Mouse (Mus musculus) embryonic fibroblast, embryonic 13.5 days (primary cell): ENCODE results near the gene Pde6d. TPM values are rescaled to one million over a fixed set of nuclear protein-coding genes. Genes with fewer than 3 reads are reported as not detected.
"Not testable (repeated sequence)": the region's sequence is repeated elsewhere in the genome, so short reads cannot be mapped to it uniquely, and the experiment has no call there.

Source experiments
- H3K27ac ChIP-seq: 2 replicates; pipeline ENCODE4 v1.5.1; 2012; ENCODE audit warnings: low read length, control low read depth, inconsistent platforms; ENCODE audit not compliant: insufficient read depth
- H3K4me1 ChIP-seq: 2 replicates; pipeline ENCODE4 v1.6.1; 2011; ENCODE audit warnings: low read length; ENCODE audit not compliant: control insufficient read depth, insufficient read depth
- H3K4me3 ChIP-seq: 2 replicates; pipeline ENCODE4 v1.5.1; 2011; ENCODE audit warnings: mild to moderate bottlenecking, control low read depth, low read length; ENCODE audit not compliant: insufficient read depth
- CTCF ChIP-seq: IDR thresholded peaks from 2 replicates; pipeline ENCODE4 v1.5.1; 2011; ENCODE audit warnings: mild to moderate bottlenecking, control low read depth, low read length, moderate library complexity, borderline replicate concordance; ENCODE audit not compliant: insufficient read depth
- POLR2A ChIP-seq: IDR thresholded peaks from 2 replicates; pipeline ENCODE4 v1.6.1; 2011; ENCODE audit warnings: low read depth, mild to moderate bottlenecking, control low read depth, low read length, moderate library complexity
- polyA plus RNA-seq: library from polyadenylated mRNA; stranded (reverse); fragments of >200 nt; gene quantifications from 2 replicates; pipeline ENCODE4 v1.2.4, GENCODE M21; 2011; ENCODE audit warnings: low read depth; ENCODE audit not compliant: missing spikeins, insufficient read length

Gene Pde6d
- polyA plus RNA-seq, 1 experiment = 39.9 TPM

DNA sequence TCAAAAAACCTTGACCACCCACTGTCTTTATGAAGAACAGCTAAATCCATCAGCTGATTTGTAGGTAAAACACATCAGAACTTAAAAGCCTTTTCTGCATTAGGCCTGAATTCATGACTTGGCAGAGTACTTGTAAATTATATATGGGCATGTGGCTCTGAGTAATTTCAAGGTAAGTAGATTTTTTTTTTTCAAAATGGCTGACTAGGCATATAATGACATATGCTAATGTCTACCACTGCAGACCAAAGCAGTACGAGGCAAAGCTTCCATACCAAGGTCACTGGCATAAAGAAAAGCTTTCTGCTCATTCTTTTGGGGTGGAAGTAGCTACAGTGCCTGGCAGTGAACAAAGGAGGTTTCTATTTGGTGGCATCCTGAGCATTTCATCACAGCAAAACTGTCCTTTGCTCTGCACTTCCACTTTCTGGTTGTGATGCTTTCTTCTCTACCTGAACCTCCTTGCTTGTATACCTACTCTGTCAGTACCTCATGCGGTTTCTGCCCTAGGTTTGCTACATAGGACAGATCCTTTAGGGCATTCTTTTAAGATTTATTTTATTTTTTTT is 13.1 kb downstream of the Pde6d start:
- Histone ChIP-seq H3K27ac (no peak overlapping the region), H3K4me1 (no peaks in the 10 kb centered on the region), H3K4me3 (no peak overlapping the region)
- TF ChIP-seq POLR2A = no peak
- TF ChIP-seq CTCF = no peak

DNA sequence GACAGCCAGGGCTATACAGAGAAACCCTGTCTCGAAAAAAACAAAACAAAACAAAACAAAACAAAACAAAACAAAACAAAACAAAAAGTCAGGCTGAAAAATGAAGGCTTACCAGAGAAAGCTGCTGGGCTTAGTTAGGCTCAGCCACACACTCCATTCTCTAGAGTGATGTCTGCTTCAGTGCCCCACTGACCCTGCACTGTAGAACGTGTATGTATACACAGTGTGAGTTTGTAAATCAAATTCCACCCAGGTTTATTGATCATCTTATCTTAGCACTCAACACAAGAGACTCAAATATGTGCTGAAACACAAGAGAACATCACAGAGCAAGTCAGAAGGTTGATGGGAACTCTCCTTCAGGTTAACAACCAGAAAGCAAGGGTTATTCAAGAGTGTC is 14.0 kb downstream of the Pde6d start:
- no peak for TF ChIP-seq CTCF
- TF ChIP-seq POLR2A = no peak
- Histone ChIP-seq H3K27ac (no peak overlapping the region), H3K4me1 (no peaks in the 10 kb centered on the region), H3K4me3 (no peak overlapping the region)

DNA sequence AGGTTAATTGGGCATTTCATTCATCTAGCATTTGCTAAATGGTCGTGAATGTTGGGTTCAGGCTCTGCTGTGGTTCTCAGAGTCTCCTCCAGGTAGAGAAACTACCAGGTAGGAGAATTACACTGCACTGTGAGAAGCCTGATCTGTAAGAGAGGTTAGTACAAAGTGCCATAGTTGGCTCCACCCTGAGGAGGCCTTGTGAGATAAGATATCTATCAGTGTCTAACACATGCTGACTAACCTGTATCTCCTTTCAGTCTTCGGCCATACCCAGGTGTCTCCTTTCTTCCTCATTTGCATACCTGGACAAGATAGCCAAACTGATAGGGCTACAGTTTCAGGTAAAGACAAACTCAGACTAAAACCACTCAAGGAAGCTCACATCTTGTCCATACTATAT is 19.8 kb downstream of the Pde6d start:
- no peak overlapping the region for H3K27ac ChIP-seq
- TF ChIP-seq CTCF (no peak), POLR2A (no peak)
- no peaks in the 10 kb centered on the region for H3K4me1 ChIP-seq
- no peak overlapping the region for H3K4me3 ChIP-seq

DNA sequence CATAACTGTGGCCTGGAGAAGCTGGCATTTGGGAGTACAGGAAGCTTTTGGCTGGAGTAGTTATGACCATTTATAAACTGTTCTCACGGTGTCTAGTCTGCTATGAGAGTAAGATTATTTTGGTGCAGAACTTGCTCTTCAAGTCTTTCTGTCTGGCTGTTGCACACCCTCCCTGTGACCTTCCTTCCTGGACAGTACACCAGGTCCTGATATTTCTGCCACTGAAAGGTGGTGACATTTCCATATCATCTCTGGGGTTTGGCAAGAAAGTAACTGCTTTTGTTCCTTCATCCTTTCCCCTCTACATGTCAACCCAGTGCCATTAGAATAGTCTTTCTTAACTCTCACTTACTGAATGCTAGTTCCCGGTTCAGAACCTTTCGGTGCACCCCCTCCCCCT is 23.2 kb downstream of the Pde6d start:
- no peak for TF ChIP-seq CTCF
- TF ChIP-seq POLR2A = no peak
- H3K4me3 ChIP-seq = no peak overlapping the region

DNA sequence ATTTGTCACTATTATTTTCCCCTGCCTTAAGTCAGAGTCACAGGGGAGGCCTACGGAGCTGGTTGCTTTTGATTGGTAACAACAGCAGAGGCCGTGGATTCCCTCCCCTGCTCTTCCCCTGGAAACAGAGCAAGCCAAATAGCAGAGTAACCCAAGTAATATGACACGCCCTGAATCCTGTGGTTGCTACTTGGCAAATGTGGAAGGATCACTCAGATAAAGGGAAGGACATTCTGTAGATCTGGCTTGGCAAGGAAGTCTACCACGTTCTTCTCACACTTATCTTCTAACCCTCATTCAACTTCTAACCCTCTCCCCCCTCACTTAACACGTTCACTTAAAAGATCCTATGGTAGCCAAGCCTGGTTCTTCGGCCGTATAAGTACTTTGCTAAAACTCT is 24.6 kb downstream of the Pde6d start:
- no peak overlapping the region for H3K4me3 ChIP-seq

More for the DNA sequence above, 23.2 kb downstream of the Pde6d start:
- Histone ChIP-seq H3K4me1 (no peaks in the 10 kb centered on the region), H3K27ac (no peak overlapping the region)

DNA sequence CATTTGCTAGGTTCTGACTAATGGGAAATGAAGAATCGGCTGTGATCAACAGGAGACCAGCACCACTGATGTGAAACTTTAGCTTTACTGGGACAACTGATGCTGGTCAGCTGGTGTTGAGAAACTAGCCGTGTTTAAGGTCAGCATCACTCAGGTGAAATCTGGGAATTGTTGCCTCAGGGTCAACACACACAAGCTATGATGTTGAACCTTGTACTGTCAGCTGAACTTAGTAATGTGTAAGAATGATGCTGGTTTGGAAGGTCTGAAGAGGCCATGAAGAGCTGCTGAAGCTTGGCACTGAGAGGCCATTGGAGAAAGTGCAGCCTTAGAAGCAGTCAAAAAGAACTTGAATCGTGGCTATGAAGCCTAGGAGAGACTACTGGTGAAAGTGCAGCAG is 26.8 kb downstream of the Pde6d start:
- TF ChIP-seq CTCF (no peak), POLR2A (no peak)
- H3K4me1 ChIP-seq = no peaks in the 10 kb centered on the region
- no peak overlapping the region for H3K4me3 ChIP-seq
- no peak overlapping the region for H3K27ac ChIP-seq

More for the DNA sequence above, 24.6 kb downstream of the Pde6d start:
- Histone ChIP-seq H3K27ac (no peak overlapping the region), H3K4me1 (no peaks in the 10 kb centered on the region)
- TF ChIP-seq CTCF (no peak), POLR2A (no peak)

DNA sequence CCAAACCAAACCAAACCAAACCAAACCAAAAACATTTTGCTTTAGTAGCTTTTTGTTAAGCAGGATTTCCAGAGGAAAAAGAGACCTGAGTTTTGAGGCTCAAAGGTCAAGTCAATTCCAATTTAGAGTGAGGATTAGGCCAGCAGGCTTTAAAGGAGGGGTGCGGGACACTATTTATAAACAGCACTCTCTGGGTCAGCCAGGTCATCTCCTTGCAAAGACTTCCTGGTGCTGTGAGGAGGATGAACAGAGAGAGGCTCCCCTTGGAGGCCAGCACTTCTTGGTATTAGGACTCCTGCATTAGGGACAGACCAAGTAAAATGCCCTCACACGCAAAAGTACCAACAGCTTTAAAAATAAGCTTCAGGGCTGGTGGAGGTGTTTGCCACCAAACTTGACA is 30.6 kb downstream of the Pde6d start:
- TF ChIP-seq CTCF (no peak), POLR2A (no peak)
- Histone ChIP-seq H3K27ac (no peak overlapping the region), H3K4me3 (no peak overlapping the region), H3K4me1 (no peaks in the 10 kb centered on the region)

DNA sequence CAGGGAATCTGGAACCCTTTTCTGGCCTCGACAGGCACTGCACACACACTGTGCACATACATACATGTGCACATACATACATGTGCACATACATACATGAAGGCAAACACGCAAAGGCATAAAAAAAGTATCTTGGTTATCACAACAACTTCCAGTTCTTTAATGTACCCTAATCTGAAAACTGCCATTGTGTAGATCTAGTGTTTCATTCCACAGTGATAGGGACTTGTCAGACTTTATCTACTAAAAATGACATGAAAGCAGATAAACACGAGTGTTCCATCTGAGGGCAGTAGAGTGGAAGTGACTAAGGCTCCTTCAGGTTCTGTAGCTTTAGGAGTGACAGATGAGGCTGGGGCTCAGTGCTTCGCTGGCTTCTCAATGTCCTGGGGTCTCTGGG is 31.1 kb downstream of the Pde6d start:
- TF ChIP-seq CTCF (no peak), POLR2A (no peak)
- Histone ChIP-seq H3K4me1 (no peaks in the 10 kb centered on the region), H3K4me3 (no peak overlapping the region), H3K27ac (no peak overlapping the region)

DNA sequence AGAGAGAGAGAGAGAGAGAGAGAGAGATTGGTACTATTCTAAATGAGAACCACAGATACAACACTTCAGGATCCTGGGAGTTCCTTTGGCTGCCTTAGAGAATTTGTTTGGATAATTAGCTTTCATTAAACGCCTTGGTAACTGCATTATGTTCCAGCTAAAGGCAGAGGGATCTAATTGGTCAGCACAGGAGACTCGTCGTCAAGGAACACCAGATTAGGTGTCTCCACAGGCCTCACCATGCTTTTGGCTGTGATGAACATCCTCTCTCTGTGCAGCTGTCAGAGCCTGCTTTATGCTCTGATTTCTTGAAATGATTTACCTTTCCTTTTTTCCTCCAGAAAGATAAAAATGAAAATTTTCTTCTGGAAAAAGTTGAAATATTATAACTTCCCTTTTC is 35.6 kb downstream of the Pde6d start:
- Histone ChIP-seq H3K27ac (no peak overlapping the region), H3K4me3 (no peak overlapping the region), H3K4me1 (no peaks in the 10 kb centered on the region)
- TF ChIP-seq POLR2A (no peak), CTCF (no peak)

DNA sequence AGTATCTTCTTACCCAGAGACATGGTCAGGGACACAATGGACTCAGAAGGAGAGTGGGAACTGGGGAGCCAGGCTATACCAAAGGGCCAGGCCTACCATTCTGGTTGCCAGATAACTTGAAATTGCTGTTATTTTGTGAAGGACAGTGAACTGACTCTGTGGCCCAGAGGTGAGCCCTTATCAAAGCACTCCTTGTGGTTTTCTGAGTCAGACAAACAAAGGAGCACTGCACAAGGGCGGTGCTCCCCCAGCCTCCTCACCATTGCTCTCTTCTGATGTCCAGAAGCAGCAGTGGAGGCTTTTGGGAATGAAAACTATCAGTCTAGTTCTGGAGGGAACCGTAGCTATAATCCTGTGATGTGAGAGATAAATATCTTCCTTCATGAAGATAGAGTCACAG is 39.8 kb downstream of the Pde6d start:
- no peak for TF ChIP-seq CTCF
- no peak for TF ChIP-seq POLR2A
- no peaks in the 10 kb centered on the region for H3K4me1 ChIP-seq
- H3K4me3 ChIP-seq = no peak overlapping the region

DNA sequence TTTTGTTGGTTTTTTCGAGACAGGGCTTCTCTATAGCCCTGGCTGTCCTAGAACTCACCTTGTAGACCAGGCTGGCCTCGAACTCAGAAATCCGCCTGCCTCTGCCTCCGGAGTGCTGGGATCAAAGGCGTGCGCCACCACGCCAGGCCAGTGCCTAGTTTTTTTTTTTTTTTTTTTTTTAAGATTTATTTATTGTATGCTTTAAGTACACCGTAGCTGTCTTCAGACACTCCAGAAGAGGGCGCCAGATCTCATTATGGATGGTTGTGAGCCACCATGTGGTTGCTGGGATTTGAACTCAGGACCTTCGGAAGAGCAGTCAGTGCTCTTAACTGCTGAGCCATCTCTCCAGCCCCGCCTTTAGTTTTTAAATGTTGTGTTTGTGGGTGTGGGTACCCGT is 42.8 kb downstream of the Pde6d start:
- not testable (repeated sequence) for H3K4me3 ChIP-seq

More for the DNA sequence above, 39.8 kb downstream of the Pde6d start:
- no peak overlapping the region for H3K27ac ChIP-seq

More for the DNA sequence above, 42.8 kb downstream of the Pde6d start:
- not testable (repeated sequence) for H3K27ac ChIP-seq, H3K4me1 ChIP-seq
